Mouse (Mus musculus): Measurements from ENCODE around the gene Olfr1257. TPM values are rescaled to one million over a fixed set of nuclear protein-coding genes. Genes with fewer than 3 reads are reported as not detected.
"Not testable (repeated sequence)": the region's sequence is repeated elsewhere in the genome, so short reads cannot be mapped to it uniquely, and the experiment has no call there.

Gene Olfr1257
- polyA plus RNA-seq (2015; fragmentation: Nextera tagmentation; extraction: Ambion mirVana): not detected in 2 replicates

- no peak for ATAC-seq
- Histone ChIP-seq H3K27ac (no peak within 1 kb of the TSS), H3K4me3 (no peak within 1 kb of the TSS), H3K27me3 (no peaks in the 10 kb centered on the region), H3K36me3 (ENCODE audit: poor library complexity, severe bottlenecking) (no peaks in the 10 kb centered on the region), H3K9me3 (replicated peaks) (no peaks in the 10 kb centered on the region), H3K9ac (no peak within 1 kb of the TSS), H3K4me1 (no peaks in the 10 kb centered on the region), H3K4me2 (no peak within 1 kb of the TSS)
- 89% methylated on average over 1 of the region's 1 CpGs for whole genome bisulfite sequencing
These were observed at the start of gene Olfr1257 for GRCm38 (mm10) chr2:89878137-89878536. Gene Olfr1257 (plus strand): TSS chr2:89878437.

GRCm38 (mm10) chr2:89841455-89841854 lies 36.8 kb upstream of the Olfr1257 start, which contains the start of gene Olfr1256:
Gene Olfr1256 (minus strand): TSS chr2:89841555.
- no peak within 1 kb of the TSS for H3K4me2 ChIP-seq
- H3K4me1 ChIP-seq: no peaks in the 10 kb centered on the region
- WGBS: 57% methylated on average over 2 of the region's 2 CpGs
- no peaks in the 10 kb centered on the region for H3K9me3 ChIP-seq (replicated peaks)
- no peaks in the 10 kb centered on the region for H3K27me3 ChIP-seq
- H3K36me3 ChIP-seq (ENCODE audit: poor library complexity, severe bottlenecking): no peaks in the 10 kb centered on the region
- ATAC-seq: no peak
- H3K27ac ChIP-seq: no peak within 1 kb of the TSS
- H3K9ac ChIP-seq: no peak within 1 kb of the TSS
- H3K4me3 ChIP-seq: no peak within 1 kb of the TSS

GRCm38 (mm10) chr2:89848105-89848504 lies 30.1 kb upstream of the Olfr1257 start, which contains the start of gene Olfr48:
Gene Olfr48 (minus strand): TSS chr2:89848205.
- 88% methylated on average over 5 of the region's 5 CpGs for WGBS
- Histone ChIP-seq H3K27ac (no peak within 1 kb of the TSS), H3K4me3 (no peak within 1 kb of the TSS), H3K9me3 (replicated peaks) (no peaks in the 10 kb centered on the region), H3K36me3 (ENCODE audit: poor library complexity, severe bottlenecking) (no peaks in the 10 kb centered on the region), H3K4me2 (no peak within 1 kb of the TSS), H3K9ac (no peak within 1 kb of the TSS), H3K27me3 (no peaks in the 10 kb centered on the region), H3K4me1 (no peaks in the 10 kb centered on the region)
- ATAC-seq: no peak

GRCm38 (mm10) chr2:89849230-89849629 lies 29.0 kb upstream of the Olfr1257 start:
- no peak for ATAC-seq
- H3K9me3 ChIP-seq (replicated peaks): no peaks in the 10 kb centered on the region
- WGBS: 97% methylated on average over 1 of the region's 1 CpGs
- H3K27me3 ChIP-seq: no peaks in the 10 kb centered on the region
- H3K36me3 ChIP-seq (ENCODE audit: poor library complexity, severe bottlenecking): no peaks in the 10 kb centered on the region
- no peak overlapping the region for H3K4me3 ChIP-seq
- H3K4me2 ChIP-seq: no peak overlapping the region
- H3K9ac ChIP-seq: no peak overlapping the region
- H3K4me1 ChIP-seq: no peaks in the 10 kb centered on the region
- H3K27ac ChIP-seq: no peak overlapping the region

DNA sequence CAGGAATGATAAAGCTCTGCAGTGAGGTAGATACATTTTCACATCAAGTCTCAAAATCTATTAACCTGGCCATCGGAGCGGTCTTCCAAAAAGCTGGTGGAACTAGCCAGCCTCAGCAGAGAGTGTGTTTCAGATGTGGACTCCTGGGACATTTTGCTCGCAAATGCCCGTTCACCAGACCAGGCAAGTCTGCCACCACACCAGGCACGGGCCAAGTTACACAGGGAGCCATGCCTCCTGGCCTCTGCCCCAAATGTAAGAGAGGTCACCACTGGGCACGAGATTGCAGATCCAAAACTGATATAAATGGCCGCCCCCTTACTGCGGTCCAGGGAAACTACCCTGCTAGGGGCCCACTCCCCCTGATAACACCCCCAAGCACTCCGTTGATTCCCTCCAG lies 34.4 kb downstream of the Olfr1257 start:
- not testable (repeated sequence) for H3K27ac ChIP-seq; H3K36me3 ChIP-seq (ENCODE audit: poor library complexity, severe bottlenecking); H3K27me3 ChIP-seq; H3K4me1 ChIP-seq; H3K4me3 ChIP-seq; H3K9ac ChIP-seq; H3K4me2 ChIP-seq; H3K9me3 ChIP-seq (replicated peaks); ATAC-seq
- WGBS: 94% methylated on average over 9 of the region's 9 CpGs

DNA sequence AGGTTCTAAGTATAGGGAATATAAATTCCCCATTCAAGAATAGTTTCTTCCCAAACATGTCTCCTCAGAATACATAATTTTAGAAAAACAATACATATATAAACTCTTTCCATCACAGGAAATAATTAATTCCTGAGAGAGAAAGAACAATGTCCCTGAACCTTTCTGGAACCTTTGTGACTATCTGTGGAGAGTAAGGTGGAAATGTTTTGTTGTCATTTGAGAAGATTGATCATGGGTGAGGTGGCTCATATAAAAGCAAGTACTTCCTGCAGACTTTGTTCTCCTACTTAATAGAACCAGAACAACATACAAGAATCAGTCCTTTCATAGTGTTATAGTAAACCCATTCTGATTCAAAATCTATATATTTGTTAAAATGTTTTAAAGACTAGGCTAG lies 48.8 kb downstream of the Olfr1257 start, which contains the start of gene Olfr1258:
Gene Olfr1258 (plus strand): TSS at position 301 of the 400 bp plus-strand sequence.
- Histone ChIP-seq H3K4me3 (no peak within 1 kb of the TSS), H3K4me2 (no peak within 1 kb of the TSS), H3K27ac (no peak within 1 kb of the TSS), H3K9me3 (replicated peaks) (no peaks in the 10 kb centered on the region), H3K4me1 (no peaks in the 10 kb centered on the region), H3K36me3 (ENCODE audit: poor library complexity, severe bottlenecking) (no peaks in the 10 kb centered on the region), H3K9ac (no peak within 1 kb of the TSS), H3K27me3 (no peaks in the 10 kb centered on the region)
- no peak for ATAC-seq

Other genes starting within 250 kb of the Olfr1257 start
- not detected in 2 replicates for gene Olfr1249, start 243.5 kb upstream of the Olfr1257 start, polyA plus RNA-seq (2015; fragmentation: Nextera tagmentation; extraction: Ambion mirVana)
- not detected in 2 replicates for gene Olfr1250, start 217.0 kb upstream of the Olfr1257 start, polyA plus RNA-seq (2015; fragmentation: Nextera tagmentation; extraction: Ambion mirVana)
- not detected in 2 replicates for gene Olfr1251, start 206.5 kb upstream of the Olfr1257 start, polyA plus RNA-seq (2015; fragmentation: Nextera tagmentation; extraction: Ambion mirVana)
- gene Olfr1252, start 153.4 kb upstream of the Olfr1257 start, polyA plus RNA-seq (2015; fragmentation: Nextera tagmentation; extraction: Ambion mirVana): not detected in 2 replicates
- not detected in 2 replicates for gene Olfr1253, start 121.3 kb upstream of the Olfr1257 start, polyA plus RNA-seq (2015; fragmentation: Nextera tagmentation; extraction: Ambion mirVana)
- not detected in 2 replicates for gene Olfr1254, start 84.8 kb upstream of the Olfr1257 start, polyA plus RNA-seq (2015; fragmentation: Nextera tagmentation; extraction: Ambion mirVana)
- not detected in 2 replicates for gene Olfr1255, start 66.4 kb upstream of the Olfr1257 start, polyA plus RNA-seq (2015; fragmentation: Nextera tagmentation; extraction: Ambion mirVana)
- not detected in 2 replicates for gene Olfr1256, start 36.9 kb upstream of the Olfr1257 start, polyA plus RNA-seq (2015; fragmentation: Nextera tagmentation; extraction: Ambion mirVana)
- not detected in 2 replicates for gene Olfr48, start 30.2 kb upstream of the Olfr1257 start, polyA plus RNA-seq (2015; fragmentation: Nextera tagmentation; extraction: Ambion mirVana)
- gene Olfr1258, start 48.9 kb downstream of the Olfr1257 start, polyA plus RNA-seq (2015; fragmentation: Nextera tagmentation; extraction: Ambion mirVana): not detected in 2 replicates
- not detected in 2 replicates for gene Olfr1259, start 70.2 kb downstream of the Olfr1257 start, polyA plus RNA-seq (2015; fragmentation: Nextera tagmentation; extraction: Ambion mirVana)
- not detected in 2 replicates for gene Olfr1260, start 95.9 kb downstream of the Olfr1257 start, polyA plus RNA-seq (2015; fragmentation: Nextera tagmentation; extraction: Ambion mirVana)
- gene Olfr1261, start 112.8 kb downstream of the Olfr1257 start, polyA plus RNA-seq (2015; fragmentation: Nextera tagmentation; extraction: Ambion mirVana): not detected in 2 replicates
- not detected in 2 replicates for gene Olfr1262, start 121.7 kb downstream of the Olfr1257 start, polyA plus RNA-seq (2015; fragmentation: Nextera tagmentation; extraction: Ambion mirVana)
- not detected in 2 replicates for gene Olfr1263, start 133.7 kb downstream of the Olfr1257 start, polyA plus RNA-seq (2015; fragmentation: Nextera tagmentation; extraction: Ambion mirVana)
- gene Olfr1264, start 147.1 kb downstream of the Olfr1257 start, polyA plus RNA-seq (2015; fragmentation: Nextera tagmentation; extraction: Ambion mirVana): not detected in 2 replicates
- not detected in 2 replicates for gene Olfr1265, start 156.9 kb downstream of the Olfr1257 start, polyA plus RNA-seq (2015; fragmentation: Nextera tagmentation; extraction: Ambion mirVana)
- not detected in 2 replicates for gene Olfr140, start 185.2 kb downstream of the Olfr1257 start, polyA plus RNA-seq (2015; fragmentation: Nextera tagmentation; extraction: Ambion mirVana)
- gene Olfr1269, start 243.0 kb downstream of the Olfr1257 start, polyA plus RNA-seq (2015; fragmentation: Nextera tagmentation; extraction: Ambion mirVana): not detected in 2 replicates

Measured in forebrain, embryonic 13.5 days (tissue).